Mouse (Mus musculus): Measurements from ENCODE around the gene Psmc1. TPM values are rescaled to one million over a fixed set of nuclear protein-coding genes. Genes with fewer than 3 reads are reported as not detected.
A peak's percentile ranks its signal among the peaks of the same experiment; 100 is the strongest.

Psmc1 gene
- polyA plus RNA-seq, 1 experiment from 2014 or later: 243 TPM

- 89% methylated on average over 7 of the region's 7 CpGs for WGBS (ENCODE audit: insufficient replicate concordance)
- Histone ChIP-seq H3K9ac (ENCODE audit: low read depth, low read length) (no peak overlapping the region), H3K27ac (ENCODE audit: low read depth, low read length) (no peak overlapping the region), H3K36me3 (ENCODE audit: control insufficient read depth, insufficient read depth, low read length) (peaks cover 10% of the 10 kb centered on the region), H3K9me3 (replicated peaks; ENCODE audit: control insufficient read depth, low read length) (no peaks in the 10 kb centered on the region), H3K4me2 (no peak overlapping the region), H3K4me3 (ENCODE audit: low read depth, low read length) (no peak overlapping the region), H3K27me3 (ENCODE audit: control insufficient read depth, insufficient read depth, low read length) (no peaks in the 10 kb centered on the region), H3K4me1 (ENCODE audit: control insufficient read depth, insufficient read depth, low read length) (no peaks in the 10 kb centered on the region)
- ATAC-seq (replicated peaks; ENCODE audit: insufficient number of reproducible peaks, low FRiP score, low TSS enrichment): no peak
Observed at GRCm38 (mm10) chr12:100152466-100152865, 42.5 kb downstream of the Psmc1 start.

GRCm38 (mm10) chr12:100159261-100159975 lies 49.5 kb downstream of the Psmc1 start, which contains the start of gene Nrde2:
Nrde2 (minus strand) TSS chr12:100159653.
- WGBS (ENCODE audit: insufficient replicate concordance): under 1% methylated on average over 26 of the region's 26 CpGs
- Histone ChIP-seq H3K27ac (ENCODE audit: low read depth, low read length) (peak within 1 kb of the TSS; percentile 67), H3K36me3 (ENCODE audit: control insufficient read depth, insufficient read depth, low read length) (no peaks in the 10 kb centered on the region), H3K9ac (ENCODE audit: low read depth, low read length) (peak within 1 kb of the TSS; percentile 78), H3K9me3 (replicated peaks; ENCODE audit: control insufficient read depth, low read length) (no peaks in the 10 kb centered on the region), H3K4me2 (peak within 1 kb of the TSS; percentile 69), H3K27me3 (ENCODE audit: control insufficient read depth, insufficient read depth, low read length) (no peaks in the 10 kb centered on the region), H3K4me3 (ENCODE audit: low read depth, low read length) (peak within 1 kb of the TSS; percentile 57), H3K4me1 (ENCODE audit: control insufficient read depth, insufficient read depth, low read length) (no peaks in the 10 kb centered on the region)
- ATAC-seq (replicated peaks; ENCODE audit: insufficient number of reproducible peaks, low FRiP score, low TSS enrichment): peak; percentile 95

- Histone ChIP-seq H3K27me3 (ENCODE audit: control insufficient read depth, insufficient read depth, low read length) (no peaks in the 10 kb centered on the region), H3K4me3 (ENCODE audit: low read depth, low read length) (no peak overlapping the region), H3K4me2 (no peak overlapping the region), H3K9me3 (replicated peaks; ENCODE audit: control insufficient read depth, low read length) (no peaks in the 10 kb centered on the region), H3K4me1 (ENCODE audit: control insufficient read depth, insufficient read depth, low read length) (0 out of 2 replicates have a peak, but pooled peaks cover 3% of the 10 kb centered on the region), H3K27ac (ENCODE audit: low read depth, low read length) (no peak overlapping the region), H3K36me3 (ENCODE audit: control insufficient read depth, insufficient read depth, low read length) (no peaks in the 10 kb centered on the region), H3K9ac (ENCODE audit: low read depth, low read length) (no peak overlapping the region)
- no peak for ATAC-seq (replicated peaks; ENCODE audit: insufficient number of reproducible peaks, low FRiP score, low TSS enrichment)
- 68% methylated on average over 7 of the region's 7 CpGs for WGBS (ENCODE audit: insufficient replicate concordance)
Observed at GRCm38 (mm10) chr12:100164991-100165500, 55.1 kb downstream of the Psmc1 start.

- Histone ChIP-seq H3K4me1 (ENCODE audit: control insufficient read depth, insufficient read depth, low read length) (0 out of 2 replicates have a peak, but pooled peaks cover 3% of the 10 kb centered on the region), H3K4me3 (ENCODE audit: low read depth, low read length) (no peak overlapping the region), H3K27ac (ENCODE audit: low read depth, low read length) (no peak overlapping the region), H3K27me3 (ENCODE audit: control insufficient read depth, insufficient read depth, low read length) (no peaks in the 10 kb centered on the region), H3K4me2 (no peak overlapping the region), H3K9ac (ENCODE audit: low read depth, low read length) (no peak overlapping the region), H3K36me3 (ENCODE audit: control insufficient read depth, insufficient read depth, low read length) (no peaks in the 10 kb centered on the region), H3K9me3 (replicated peaks; ENCODE audit: control insufficient read depth, low read length) (no peaks in the 10 kb centered on the region)
- ATAC-seq (replicated peaks; ENCODE audit: insufficient number of reproducible peaks, low FRiP score, low TSS enrichment): no peak
- 21% methylated on average over 3 of the region's 3 CpGs for WGBS (ENCODE audit: insufficient replicate concordance)
Observed at GRCm38 (mm10) chr12:100166177-100166576, 56.2 kb downstream of the Psmc1 start.

- H3K4me2 ChIP-seq: no peak overlapping the region
- ATAC-seq (replicated peaks; ENCODE audit: insufficient number of reproducible peaks, low FRiP score, low TSS enrichment): no peak
- H3K9me3 ChIP-seq (replicated peaks; ENCODE audit: control insufficient read depth, low read length): no peaks in the 10 kb centered on the region
- WGBS (ENCODE audit: insufficient replicate concordance): 78% methylated on average over 8 of the region's 8 CpGs
- 0 out of 2 replicates have a peak, but pooled peaks cover 3% of the 10 kb centered on the region for H3K4me1 ChIP-seq (ENCODE audit: control insufficient read depth, insufficient read depth, low read length)
- H3K9ac ChIP-seq (ENCODE audit: low read depth, low read length): no peak overlapping the region
- H3K27me3 ChIP-seq (ENCODE audit: control insufficient read depth, insufficient read depth, low read length): no peaks in the 10 kb centered on the region
- no peak overlapping the region for H3K4me3 ChIP-seq (ENCODE audit: low read depth, low read length)
- H3K27ac ChIP-seq (ENCODE audit: low read depth, low read length): no peak overlapping the region
- no peaks in the 10 kb centered on the region for H3K36me3 ChIP-seq (ENCODE audit: control insufficient read depth, insufficient read depth, low read length)
Observed at GRCm38 (mm10) chr12:100166939-100167338, 57.0 kb downstream of the Psmc1 start.

DNA sequence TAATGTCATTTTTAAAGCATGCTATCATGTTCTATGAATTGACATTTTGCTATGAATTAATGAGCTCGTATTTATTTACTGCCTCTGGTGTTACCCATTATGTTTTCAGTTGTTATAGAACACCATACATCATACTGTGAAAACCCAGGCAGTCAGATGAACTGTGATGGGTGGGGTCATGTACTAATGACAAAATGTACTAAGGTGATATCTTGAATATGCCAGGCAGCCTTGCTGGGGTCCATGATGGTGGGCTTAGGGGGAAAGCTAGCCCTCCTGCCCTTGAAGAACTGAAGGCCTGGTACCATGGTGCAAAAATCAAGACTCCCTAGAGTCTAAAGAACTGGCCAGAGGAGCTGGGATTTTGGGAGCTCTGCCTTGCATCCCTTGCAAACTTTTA lies 57.5 kb downstream of the Psmc1 start:
- ATAC-seq (replicated peaks; ENCODE audit: insufficient number of reproducible peaks, low FRiP score, low TSS enrichment): no peak
- Histone ChIP-seq H3K4me2 (peak overlapping the region; percentile 53), H3K27me3 (ENCODE audit: control insufficient read depth, insufficient read depth, low read length) (no peaks in the 10 kb centered on the region), H3K27ac (ENCODE audit: low read depth, low read length) (no peak overlapping the region), H3K4me1 (ENCODE audit: control insufficient read depth, insufficient read depth, low read length) (0 out of 2 replicates have a peak, but pooled peaks cover 3% of the 10 kb centered on the region), H3K9ac (ENCODE audit: low read depth, low read length) (peak overlapping the region; percentile 47), H3K4me3 (ENCODE audit: low read depth, low read length) (no peak overlapping the region), H3K36me3 (ENCODE audit: control insufficient read depth, insufficient read depth, low read length) (no peaks in the 10 kb centered on the region), H3K9me3 (replicated peaks; ENCODE audit: control insufficient read depth, low read length) (no peaks in the 10 kb centered on the region)
- WGBS (ENCODE audit: insufficient replicate concordance): 76% methylated on average over 1 of the region's 1 CpGs

DNA sequence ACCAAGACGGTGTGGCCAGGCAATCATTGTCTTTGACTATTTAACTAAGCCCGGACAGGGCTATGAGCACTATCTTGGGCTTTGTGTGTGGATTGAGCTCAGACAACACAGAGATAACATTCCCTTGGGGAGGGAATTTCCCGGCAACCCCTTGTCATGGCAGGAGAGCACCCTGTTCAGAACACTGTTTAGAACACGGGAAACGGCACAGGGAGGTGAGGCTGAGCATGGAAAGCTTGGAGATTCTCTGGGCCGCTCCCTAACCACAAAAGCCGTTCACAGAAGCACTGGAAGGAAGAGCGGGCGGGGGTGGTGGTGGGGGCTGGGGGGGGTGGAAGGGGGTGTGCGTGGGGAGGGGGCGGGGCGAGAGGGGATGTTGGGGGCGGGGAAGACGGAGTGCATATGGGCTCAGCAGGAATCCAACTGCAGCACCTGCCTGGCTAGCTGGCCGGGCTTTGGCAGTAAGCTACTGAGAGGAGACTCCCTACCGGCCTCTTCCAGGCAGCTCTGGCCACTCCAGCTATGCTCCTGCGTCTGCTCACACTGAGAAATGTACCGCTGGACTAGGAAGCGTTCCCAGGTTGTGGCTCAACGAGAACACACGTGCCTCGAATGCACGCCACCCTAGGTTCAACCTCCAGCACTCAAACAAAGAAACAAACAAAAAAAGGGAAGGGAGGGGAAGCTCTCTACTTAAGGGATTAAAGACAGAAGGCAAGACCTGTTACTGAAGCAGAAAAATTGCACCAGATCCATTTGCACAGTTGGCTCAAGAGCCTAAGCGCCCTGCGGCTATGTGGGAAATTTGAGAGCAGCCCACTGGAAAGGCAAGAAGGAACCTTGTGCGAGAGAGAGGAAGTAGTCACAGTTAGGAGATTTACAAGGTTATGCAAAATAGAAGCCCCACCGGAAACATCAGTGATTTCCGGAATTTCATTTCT lies 58.2 kb downstream of the Psmc1 start:
- no peaks in the 10 kb centered on the region for H3K27me3 ChIP-seq (ENCODE audit: control insufficient read depth, insufficient read depth, low read length)
- ATAC-seq (replicated peaks; ENCODE audit: insufficient number of reproducible peaks, low FRiP score, low TSS enrichment): peak; percentile 63; the same call in 1 of the 2 replicates
- H3K9me3 ChIP-seq (replicated peaks; ENCODE audit: control insufficient read depth, low read length): no peaks in the 10 kb centered on the region
- H3K4me2 ChIP-seq: peak overlapping the region; percentile 53
- H3K27ac ChIP-seq (ENCODE audit: low read depth, low read length): 0 out of 2 replicates have a peak overlapping the region, but pooled peaks have one; percentile 25
- 13% methylated on average over 24 of the region's 28 CpGs for WGBS (ENCODE audit: insufficient replicate concordance)
- no peaks in the 10 kb centered on the region for H3K36me3 ChIP-seq (ENCODE audit: control insufficient read depth, insufficient read depth, low read length)
- 0 out of 2 replicates have a peak, but pooled peaks cover 3% of the 10 kb centered on the region for H3K4me1 ChIP-seq (ENCODE audit: control insufficient read depth, insufficient read depth, low read length)
- peak overlapping the region; percentile 28 for H3K4me3 ChIP-seq (ENCODE audit: low read depth, low read length)
- peak overlapping the region; percentile 47 for H3K9ac ChIP-seq (ENCODE audit: low read depth, low read length)

GRCm38 (mm10) chr12:100172481-100172880 lies 62.5 kb downstream of the Psmc1 start:
- 0 out of 2 replicates have a peak, but pooled peaks cover 3% of the 10 kb centered on the region for H3K4me1 ChIP-seq (ENCODE audit: control insufficient read depth, insufficient read depth, low read length)
- no peak overlapping the region for H3K9ac ChIP-seq (ENCODE audit: low read depth, low read length)
- no peaks in the 10 kb centered on the region for H3K9me3 ChIP-seq (replicated peaks; ENCODE audit: control insufficient read depth, low read length)
- H3K36me3 ChIP-seq (ENCODE audit: control insufficient read depth, insufficient read depth, low read length): no peaks in the 10 kb centered on the region
- ATAC-seq (replicated peaks; ENCODE audit: insufficient number of reproducible peaks, low FRiP score, low TSS enrichment): no peak
- H3K4me2 ChIP-seq: no peak overlapping the region
- H3K27ac ChIP-seq (ENCODE audit: low read depth, low read length): no peak overlapping the region
- WGBS (ENCODE audit: insufficient replicate concordance): 51% methylated on average over 7 of the region's 7 CpGs
- H3K27me3 ChIP-seq (ENCODE audit: control insufficient read depth, insufficient read depth, low read length): no peaks in the 10 kb centered on the region
- H3K4me3 ChIP-seq (ENCODE audit: low read depth, low read length): no peak overlapping the region

Data from heart, embryonic 11.5 days (tissue).